Mouse (Mus musculus): Measurements from ENCODE around the gene Gm11492. TPM values are rescaled to one million over a fixed set of nuclear protein-coding genes. Genes with fewer than 3 reads are reported as not detected.

Gm11492 gene
- total and polyA plus RNA-seq, 3 experiments = not detected

- no peak for DNase-seq (ENCODE audit: low read depth, low spot score)
- H3K4me1 ChIP-seq (ENCODE audit: control insufficient read depth in 1 of 2, insufficient read depth in 2 of 2, low read length in 2 of 2) = peaks cover 2 to 15% of the 10 kb centered on the region in 2 experiments; a peak in 3 of 4 replicates
Observed at GRCm38 (mm10) chr11:87581933-87582710, 15.7 kb downstream of the Gm11492 start.

GRCm38 (mm10) chr11:87583291-87584034, 17.0 kb downstream of the Gm11492 start:
- Histone ChIP-seq H3K79me2 (ENCODE audit: control insufficient read depth, insufficient read depth, low read length, poor library complexity) (no peaks in the 10 kb centered on the region), H3K27me3 (ENCODE audit: control insufficient read depth in 1 of 2, insufficient read depth in 2 of 2, low read length in 2 of 2) (no peaks in the 10 kb centered on the region; a peak in 2 of 4 replicates), H3K27ac (ENCODE audit: control insufficient read depth, low read depth, low read length) (no peak overlapping the region), H3K4me1 (ENCODE audit: control insufficient read depth in 1 of 2, insufficient read depth in 2 of 2, low read length in 2 of 2) (peaks cover 2 to 12% of the 10 kb centered on the region in 2 experiments; a peak in 3 of 4 replicates), H3K9me3 (replicated peaks; ENCODE audit: insufficient read depth, low read length) (no peaks in the 10 kb centered on the region), H3K4me3 (ENCODE audit: control insufficient read depth in 1 of 2, insufficient read depth in 1 of 2, low read depth in 2 of 2, low read length in 2 of 2) (no peak overlapping the region), H3K36me3 (ENCODE audit: control insufficient read depth in 1 of 2, insufficient read depth in 2 of 2, low read length in 2 of 2) (peaks cover 0 to 2% of the 10 kb centered on the region in 2 experiments; a peak in 1 of 4 replicates), H3K9ac (ENCODE audit: control insufficient read depth, low read depth, low read length, poor library complexity, severe bottlenecking) (no peak overlapping the region)
- DNase-seq (ENCODE audit: low read depth, low spot score) = no peak
- TF ChIP-seq TBP (IDR thresholded peaks at IDR 0.05; ENCODE audit: low read depth, low read length) = no peak
- TF ChIP-seq ZMIZ1 (IDR thresholded peaks at IDR 0.05; ENCODE audit: low read depth, low read length) = no peak
- TF ChIP-seq ETS1 (IDR thresholded peaks at IDR 0.05; ENCODE audit: low read depth, low read length) = no peak

More at GRCm38 (mm10) chr11:87581933-87582710, 15.7 kb downstream of the Gm11492 start:
- no peaks in the 10 kb centered on the region; a peak in 2 of 4 replicates for H3K27me3 ChIP-seq (ENCODE audit: control insufficient read depth in 1 of 2, insufficient read depth in 2 of 2, low read length in 2 of 2)
- no peaks in the 10 kb centered on the region for H3K79me2 ChIP-seq (ENCODE audit: control insufficient read depth, insufficient read depth, low read length, poor library complexity)
- no peaks in the 10 kb centered on the region for H3K9me3 ChIP-seq (replicated peaks; ENCODE audit: insufficient read depth, low read length)
- H3K4me3 ChIP-seq (ENCODE audit: control insufficient read depth in 1 of 2, insufficient read depth in 1 of 2, low read depth in 2 of 2, low read length in 2 of 2) = no peak overlapping the region
- no peak overlapping the region for H3K9ac ChIP-seq (ENCODE audit: control insufficient read depth, low read depth, low read length, poor library complexity, severe bottlenecking)
- TF ChIP-seq ZKSCAN1 (IDR thresholded peaks at IDR 0.05; ENCODE audit: low read depth, low read length) (no peak), GATA1 (IDR thresholded peaks at IDR 0.05; ENCODE audit: low read depth, low read length) (no peak), HCFC1 (IDR thresholded peaks at IDR 0.05; ENCODE audit: low read depth, low read length) (no peak), JUND (IDR thresholded peaks at IDR 0.05; ENCODE audit: low read depth, low read length) (no peak), TBP (IDR thresholded peaks at IDR 0.05; ENCODE audit: low read depth, low read length) (no peak), MYC (IDR thresholded peaks at IDR 0.05; ENCODE audit: low read depth, low read length) (no peak), UBTF (IDR thresholded peaks at IDR 0.05; ENCODE audit: borderline replicate concordance, insufficient read depth, low read depth, low read length) (no peak), GABPA (IDR thresholded peaks at IDR 0.05; ENCODE audit: low read depth, low read length) (no peak), MXI1 (IDR thresholded peaks at IDR 0.05; ENCODE audit: low read depth, low read length) (no peak), RAD21 (IDR thresholded peaks at IDR 0.05; ENCODE audit: low read depth, low read length) (no peak), ELF1 (IDR thresholded peaks at IDR 0.05; ENCODE audit: low read depth, low read length) (no peak), ZNF384 (IDR thresholded peaks at IDR 0.05; ENCODE audit: low read depth, low read length) (no peak)
- H3K36me3 ChIP-seq (ENCODE audit: control insufficient read depth in 1 of 2, insufficient read depth in 2 of 2, low read length in 2 of 2) = peaks cover 0 to 2% of the 10 kb centered on the region in 2 experiments; a peak in 1 of 4 replicates
- no peak overlapping the region for H3K27ac ChIP-seq (ENCODE audit: control insufficient read depth, low read depth, low read length)

All from MEL (cell line).